Mouse (Mus musculus) frontal cortex, adult (tissue): ENCODE measurements around the gene Asb1.
A peak's percentile ranks its signal among the peaks of the same experiment; 100 is the strongest.

Experiments
- ATAC-seq: cut with Nextera tagmentation; 2 replicates; pipeline ENCODE4 v1.9.2; 2017; ENCODE audit warnings: mild to moderate bottlenecking, moderate library complexity, mixed read lengths; ENCODE audit not compliant: low TSS enrichment

Asb1 gene

DNA sequence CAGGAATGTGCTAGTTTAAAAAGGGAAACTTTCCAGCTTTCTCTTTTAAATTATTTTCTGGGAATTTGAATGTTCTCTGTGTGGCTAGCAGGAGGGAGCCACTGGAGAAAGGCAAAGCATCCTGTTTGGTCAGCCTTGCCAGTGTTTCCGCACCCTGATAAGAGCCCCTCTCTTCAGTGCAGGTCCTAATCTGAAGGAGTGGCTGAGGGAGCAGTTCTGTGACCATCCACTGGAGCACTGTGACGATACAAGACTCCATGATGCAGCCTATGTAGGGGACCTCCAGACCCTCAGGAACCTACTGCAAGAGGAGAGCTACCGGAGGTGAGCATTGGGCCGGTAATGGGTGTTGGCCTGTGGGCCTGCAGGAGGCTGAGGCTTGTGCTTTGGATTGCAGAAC is 3.6 kb downstream of the Asb1 start:
- no peak for ATAC-seq

DNA sequence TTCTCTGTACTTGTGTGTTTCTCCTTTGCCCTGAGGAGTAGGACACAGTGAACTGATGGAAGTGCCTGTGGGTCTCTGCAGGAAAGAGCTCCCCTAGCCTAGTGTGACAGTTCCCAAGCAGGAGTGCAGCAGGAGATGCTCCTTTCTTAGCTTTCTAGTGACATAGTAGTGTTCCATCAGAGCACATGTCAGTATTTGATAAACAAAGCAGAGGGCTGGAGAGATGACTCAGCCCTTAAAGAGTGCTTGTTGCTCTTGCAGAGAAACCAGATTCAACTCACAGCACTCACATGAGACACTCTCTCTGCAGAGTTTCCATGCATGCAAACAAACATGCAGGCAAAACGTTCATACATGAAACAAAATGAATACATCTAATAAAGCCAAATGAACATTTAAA is 4.9 kb downstream of the Asb1 start:
- ATAC-seq, result no peak

DNA sequence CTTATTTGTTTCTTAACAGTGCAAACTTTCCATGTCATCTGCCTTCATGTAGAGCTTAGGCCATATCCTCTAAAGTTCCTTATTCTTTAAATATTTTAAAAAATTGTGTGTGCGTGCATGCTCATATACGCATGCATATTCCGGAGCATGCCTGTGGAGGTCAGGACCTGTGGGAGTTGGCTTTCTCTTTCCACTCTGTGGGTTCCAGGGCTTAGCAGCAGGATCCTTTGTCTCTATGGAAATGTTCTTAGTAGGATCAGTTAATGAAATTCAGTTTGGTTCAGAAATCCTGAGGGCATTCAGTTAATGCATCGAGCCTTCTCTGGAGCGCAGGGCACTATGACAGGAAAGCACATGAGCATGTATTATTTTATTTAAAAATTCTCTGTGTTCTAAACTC is 7.2 kb downstream of the Asb1 start:
- ATAC-seq, result no peak

DNA sequence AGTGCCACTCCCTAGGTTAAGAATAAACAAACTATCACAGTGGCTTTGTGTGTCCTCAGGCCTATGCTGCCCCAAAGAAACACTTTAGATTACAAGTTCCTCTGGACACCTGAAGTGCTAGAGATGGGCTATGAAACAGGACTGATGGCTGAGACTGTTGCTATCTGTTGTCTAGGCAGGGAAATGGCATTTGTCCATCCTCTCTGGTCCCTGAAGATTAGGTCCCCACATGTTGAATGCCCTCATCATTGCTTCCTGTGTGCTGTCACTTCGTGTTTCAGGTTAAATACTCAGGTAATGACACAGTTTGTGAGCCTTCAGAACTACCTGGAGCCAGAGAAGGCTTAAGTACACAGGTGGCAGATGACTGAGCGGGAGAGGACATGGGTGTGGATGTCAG is 8.7 kb downstream of the Asb1 start:
- no peak for ATAC-seq

DNA sequence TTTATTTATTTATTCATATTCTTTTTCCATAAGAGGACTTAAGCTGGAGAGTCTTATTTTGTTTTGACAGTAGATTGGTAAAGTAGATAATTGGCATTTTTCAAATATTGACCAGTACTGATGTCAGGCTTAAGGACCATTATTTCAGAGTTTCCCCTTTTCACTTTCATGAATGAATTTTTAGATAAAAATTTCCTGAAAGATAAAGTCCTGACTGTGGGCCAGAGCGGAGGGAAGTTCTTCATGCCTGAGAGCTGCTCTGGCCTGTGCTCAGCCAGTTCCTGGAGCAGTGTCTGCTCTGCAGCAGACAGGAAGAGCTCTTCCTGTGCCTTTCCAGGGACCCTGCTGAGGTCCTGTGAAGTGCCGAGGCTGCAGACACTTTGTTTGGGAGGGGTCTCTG is 16.8 kb downstream of the Asb1 start:
- no peak for ATAC-seq

DNA sequence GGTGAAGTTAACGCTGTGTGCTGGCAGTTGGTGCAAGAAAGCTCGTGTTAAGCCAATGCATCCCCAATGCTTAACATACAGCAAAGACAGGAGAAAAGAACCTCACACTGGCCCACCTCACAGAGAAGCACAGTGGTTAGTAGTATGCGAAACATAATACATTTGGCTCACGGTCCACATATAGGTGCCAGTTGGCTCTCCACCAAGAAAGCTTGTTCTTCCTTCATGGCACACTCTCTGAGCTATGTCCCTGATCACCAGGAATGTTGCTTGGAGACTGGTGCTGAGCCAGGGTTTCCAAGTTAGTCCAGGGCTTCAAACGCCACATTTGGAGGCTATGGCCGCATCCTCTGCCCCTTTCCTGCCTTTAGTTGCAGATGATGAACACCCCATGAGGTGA is 20.9 kb downstream of the Asb1 start:
- ATAC-seq, result no peak

DNA sequence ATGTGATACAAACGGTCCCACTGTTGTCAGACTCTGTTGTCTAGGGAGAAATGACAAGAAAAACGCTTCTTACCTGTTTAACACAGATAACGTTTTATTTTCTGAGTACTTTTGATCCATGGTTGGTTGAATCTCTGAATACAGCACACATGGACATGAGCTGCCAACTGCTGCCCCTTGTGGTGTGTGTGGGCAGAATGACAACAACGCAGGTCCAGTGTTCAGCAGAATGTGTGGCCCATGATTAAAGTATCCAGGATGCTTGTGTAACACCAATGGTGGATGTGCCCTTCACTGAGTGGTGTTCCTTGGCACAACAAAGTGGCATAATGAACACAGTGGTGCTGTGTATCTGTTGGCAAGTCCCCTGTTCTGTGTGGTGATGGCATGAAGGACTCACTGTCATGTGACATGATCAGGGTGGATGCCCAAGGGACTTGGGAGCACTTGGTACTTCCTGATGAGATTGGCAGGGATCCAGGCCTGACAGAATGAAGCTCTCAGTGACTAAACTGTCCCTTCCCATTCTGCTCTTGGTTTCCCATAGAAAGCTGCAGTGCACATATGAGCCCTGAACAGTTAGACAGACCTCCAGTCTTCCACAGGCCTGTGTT is 22.7 kb downstream of the Asb1 start:
- ATAC-seq, result no peak

DNA sequence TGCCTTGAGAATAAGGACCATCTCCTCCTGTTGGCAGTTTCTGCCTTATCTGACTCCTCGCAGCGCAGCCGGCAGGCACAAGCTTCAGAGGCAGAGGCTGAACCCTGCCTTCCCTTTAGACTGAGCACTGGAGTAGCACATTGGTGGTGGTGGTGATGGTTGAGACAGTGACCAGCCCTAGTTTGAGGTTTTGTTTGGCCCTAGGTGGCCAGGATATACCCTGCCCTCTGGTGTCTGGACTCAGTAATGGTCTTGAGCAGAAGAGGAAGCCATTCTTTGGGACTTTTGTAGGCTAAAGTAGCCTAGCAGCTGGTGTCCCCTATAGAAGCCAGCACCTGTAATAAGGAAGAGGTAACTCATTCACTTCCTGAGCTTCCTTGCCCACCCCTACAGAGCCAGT is 23.7 kb downstream of the Asb1 start:
- ATAC-seq, result no peak; the same call in 1 of the 2 replicates

DNA sequence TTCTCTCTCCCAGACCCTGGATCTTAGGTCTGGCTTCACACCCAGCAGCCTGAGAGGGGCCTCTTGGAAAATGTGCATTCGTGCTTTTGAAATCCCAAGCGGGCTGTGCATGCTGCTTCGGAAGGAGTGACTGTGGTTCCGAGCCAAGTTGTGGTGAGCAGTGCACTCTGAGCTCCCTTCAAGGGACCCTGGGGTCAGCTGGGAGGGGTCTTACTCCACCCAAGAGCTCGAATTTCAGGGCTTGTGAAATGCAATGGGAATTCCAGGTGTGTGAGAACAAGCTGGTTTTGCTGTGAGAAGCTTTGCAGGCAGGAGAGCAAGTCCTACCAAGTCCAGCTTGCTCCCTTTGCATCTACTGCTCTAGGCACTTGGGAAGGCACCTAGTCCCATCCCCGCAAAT is 24.3 kb downstream of the Asb1 start:
- no peak for ATAC-seq

DNA sequence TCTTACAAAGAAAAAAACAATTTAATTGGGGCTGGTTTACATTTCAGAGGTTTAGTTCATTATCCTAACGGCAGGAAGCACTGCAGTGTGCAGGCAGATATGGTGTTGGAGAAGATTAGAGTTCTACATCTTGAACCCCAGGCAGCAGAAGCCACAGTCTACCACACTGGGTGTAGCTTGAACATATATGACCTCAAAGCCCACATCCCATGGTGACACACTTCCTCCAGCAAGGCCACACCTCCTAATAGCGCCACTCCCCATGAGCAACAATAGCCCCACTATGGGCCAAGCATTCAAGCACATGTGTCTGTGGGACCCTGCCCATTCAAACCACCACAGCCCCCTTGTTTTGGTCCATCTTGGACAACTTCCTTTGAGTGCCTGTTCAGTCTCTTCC is 26.9 kb downstream of the Asb1 start:
- no peak for ATAC-seq

DNA sequence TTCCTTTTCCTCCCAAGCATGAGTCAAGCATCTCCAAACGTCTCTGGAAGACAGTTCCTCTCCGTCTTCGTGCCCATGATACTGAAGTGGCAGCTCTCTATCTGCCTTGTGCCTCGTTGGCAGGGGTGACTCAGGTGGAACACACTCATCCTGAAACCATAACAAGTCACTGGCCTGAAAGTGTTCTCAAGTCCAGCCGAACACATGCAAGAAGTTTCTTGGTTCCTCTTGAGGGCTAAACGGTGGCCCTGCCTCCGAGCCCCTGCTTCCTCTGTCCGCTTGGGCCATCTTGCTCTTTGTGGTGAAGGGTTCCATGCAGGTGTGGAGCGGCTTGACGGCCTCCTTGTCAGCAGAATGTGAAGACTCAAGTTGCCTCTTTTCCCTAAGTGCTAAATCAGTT is 32.1 kb downstream of the Asb1 start:
- no peak for ATAC-seq

DNA sequence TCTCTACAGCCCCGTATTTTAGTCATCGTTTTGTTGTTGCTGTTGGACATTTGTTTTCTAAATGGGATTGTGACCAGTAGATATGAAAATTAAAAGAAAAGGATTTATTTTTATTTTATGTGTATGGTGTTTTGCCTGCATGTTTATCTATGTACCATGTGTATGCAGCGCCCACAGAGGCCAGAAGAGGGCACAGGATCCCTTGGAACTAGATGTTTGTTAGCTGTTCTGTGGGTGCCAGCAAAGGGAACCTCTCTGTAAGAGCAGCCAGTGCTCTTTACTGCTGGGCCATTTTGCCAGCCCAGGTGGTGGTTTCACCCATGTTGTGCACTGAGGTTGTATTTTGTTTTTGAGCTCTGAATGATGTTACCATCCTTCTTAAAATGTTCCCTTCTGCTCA is 33.9 kb downstream of the Asb1 start:
- peak; percentile 74 for ATAC-seq

DNA sequence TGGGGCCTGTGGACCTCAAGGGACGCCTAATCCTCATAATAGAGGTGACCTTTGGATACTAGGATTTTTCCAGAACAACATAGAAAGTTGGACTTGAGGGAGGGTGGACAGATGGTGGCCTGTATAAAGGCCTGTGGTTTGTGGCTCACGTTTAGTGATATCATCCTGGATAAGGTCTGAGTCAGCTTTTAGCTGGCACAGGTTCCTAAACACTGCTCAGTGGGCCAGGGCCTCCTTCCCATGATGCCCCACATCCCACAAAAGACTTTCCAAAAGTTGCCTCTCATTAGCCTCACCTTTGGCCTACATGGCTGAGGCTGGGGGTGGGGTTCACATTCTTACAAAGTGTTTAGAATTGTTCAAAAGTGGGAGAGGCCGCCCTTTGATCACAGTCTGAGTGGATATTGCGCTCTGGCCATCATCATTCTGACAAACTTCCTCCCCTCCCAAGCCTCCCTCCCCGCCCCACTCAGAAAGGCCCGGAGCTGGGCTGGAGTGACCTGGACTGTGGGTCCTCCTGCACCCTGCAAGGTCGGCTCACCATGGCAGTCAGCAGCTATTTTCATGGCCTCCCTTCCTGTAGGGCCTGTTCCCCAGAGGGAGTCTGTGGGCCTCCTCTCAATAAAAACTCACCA is 37.7 kb downstream of the Asb1 start:
- ATAC-seq, result no peak

DNA sequence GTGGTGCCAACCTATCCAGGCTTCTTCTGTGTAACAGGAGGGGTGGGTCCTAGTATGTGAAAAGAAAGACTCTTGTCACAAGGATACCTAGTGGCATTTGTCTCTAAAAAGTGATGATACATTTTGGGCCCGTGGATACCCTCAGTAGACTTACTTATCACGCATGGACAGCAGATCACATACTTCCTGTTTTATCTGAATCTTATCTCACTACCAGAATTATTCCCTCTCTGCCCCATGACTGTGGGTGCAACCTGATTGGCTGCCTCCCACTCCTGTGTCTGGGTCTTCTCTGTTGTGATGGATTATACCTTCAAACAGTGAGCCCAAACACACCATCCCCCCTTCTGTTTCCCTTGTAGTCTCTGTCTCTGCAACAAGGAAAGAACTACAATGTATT is 40.2 kb downstream of the Asb1 start:
- ATAC-seq, result no peak

DNA sequence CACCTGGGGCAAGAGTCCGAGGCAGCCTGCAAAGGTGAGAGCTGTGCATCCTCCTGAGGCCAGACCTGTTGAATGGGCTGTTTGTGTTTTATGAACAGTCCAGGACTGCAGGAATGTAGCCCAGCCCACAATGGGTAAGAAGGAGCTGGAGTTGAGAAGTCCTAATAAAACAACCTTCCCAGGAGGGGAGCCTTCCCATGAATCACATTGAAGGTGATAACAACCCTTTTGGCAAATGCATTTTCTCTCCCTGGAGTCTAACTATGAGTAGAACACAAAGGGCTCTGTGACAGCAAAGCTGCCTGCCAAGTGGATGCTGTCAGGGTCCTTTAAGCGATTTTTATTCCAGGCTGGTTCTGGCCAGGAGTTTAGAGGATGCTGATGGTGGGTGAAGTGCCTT is 40.9 kb downstream of the Asb1 start:
- no peak for ATAC-seq

DNA sequence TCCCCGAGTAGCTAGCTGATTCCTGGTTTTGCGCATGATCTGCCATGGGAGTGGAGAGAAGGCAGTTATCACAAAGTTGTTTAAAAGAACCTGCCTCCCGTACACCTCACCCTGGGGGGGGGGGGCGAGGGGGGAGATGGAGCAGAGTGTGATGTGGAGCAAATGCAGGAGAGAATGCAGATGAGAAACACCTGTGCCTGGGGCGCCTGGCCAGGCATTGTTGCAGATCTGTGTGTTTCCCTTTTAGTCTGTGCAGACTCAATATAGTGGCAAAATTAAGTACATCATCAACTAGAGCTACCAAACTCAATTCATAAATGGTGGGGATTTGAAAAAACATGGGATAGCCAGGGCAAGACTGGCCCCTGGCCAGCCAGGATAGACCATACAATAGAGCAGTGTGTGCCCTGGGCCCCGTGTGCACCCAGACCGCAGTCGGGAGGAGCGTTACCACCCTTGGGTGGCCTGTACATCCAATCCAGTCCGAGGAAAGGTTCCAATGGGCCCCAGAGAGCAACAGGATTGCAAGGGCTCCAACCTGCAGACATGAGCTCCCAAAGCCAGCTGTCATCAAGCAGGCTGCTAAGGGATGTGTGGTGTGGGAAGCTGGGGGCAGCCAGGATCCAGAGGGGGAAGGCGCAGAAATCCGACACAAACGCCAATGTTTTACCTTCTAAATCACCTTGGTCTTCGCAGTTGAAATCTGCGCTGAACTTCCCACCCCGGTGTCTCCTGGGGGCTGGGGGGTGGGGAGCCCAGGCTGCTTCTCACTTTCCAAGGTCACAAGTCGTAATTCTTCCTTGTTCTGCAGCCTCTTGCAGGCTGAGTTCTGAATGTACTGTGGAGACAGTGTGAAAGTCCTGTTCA is 44.9 kb downstream of the Asb1 start:
- ATAC-seq, result no peak

DNA sequence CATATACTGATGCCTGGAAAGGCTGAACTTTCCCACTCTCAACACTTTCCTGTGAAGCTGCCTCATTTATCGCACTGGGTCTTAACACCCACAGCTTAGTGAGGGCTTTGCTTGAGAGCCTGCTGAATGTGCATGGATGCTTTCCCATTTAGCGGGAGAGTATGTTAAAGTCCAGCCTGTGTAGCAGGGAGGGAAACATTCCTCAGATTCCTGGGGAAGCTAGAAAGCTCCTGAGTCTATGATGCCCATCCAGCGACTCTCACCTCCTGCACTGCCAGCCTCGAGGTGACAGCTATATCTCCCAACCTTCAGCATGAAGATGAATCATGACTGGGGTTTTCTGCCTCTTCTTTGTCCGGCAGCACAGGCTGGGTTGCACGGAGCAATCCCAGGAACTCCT is 49.4 kb downstream of the Asb1 start:
- ATAC-seq, result no peak

DNA sequence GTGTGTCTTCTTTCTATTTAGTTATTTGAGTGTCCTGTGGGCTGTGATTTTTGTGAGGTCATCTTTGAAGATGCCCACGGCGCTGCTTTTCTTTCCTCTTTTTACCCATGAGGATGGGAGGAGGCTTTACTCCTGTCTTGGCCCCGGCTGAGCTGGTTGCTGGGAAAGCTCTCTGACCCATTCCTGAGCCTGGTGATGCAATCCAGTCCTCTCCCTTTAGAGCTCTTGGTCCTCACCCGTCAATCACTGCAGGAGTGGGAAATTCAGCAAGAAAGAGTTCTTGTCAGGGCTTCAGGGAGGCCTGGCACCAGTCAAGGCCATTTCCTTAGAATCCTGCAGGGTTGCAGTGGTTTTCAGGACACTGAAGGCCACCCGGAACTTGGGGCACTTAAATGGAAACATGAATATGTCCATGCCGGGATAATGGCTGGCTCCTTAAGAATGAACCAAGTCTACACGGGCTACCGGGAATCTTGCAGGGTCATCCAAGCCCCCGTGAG is 55.2 kb downstream of the Asb1 start:
- ATAC-seq, result no peak

DNA sequence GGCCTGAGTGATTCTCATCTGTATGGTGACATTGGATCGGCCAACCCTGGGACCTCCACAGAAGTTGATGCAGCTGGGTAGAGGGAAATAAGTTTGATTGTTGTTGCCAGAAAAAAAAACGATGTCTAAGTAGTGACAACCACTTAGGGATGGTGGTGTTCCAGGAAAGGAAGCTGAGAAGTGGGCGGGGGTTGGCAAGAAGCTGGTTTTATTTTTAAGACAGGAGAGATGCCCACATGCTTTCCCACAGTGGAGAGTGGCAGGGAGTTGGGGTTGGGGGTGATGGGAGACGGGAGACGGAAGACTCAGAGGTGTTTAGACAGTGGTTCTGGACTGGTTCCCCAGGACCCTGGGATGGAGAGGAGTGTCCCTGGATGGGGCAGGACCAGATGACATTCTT is 57.3 kb downstream of the Asb1 start:
- ATAC-seq, result peak; percentile 91

DNA sequence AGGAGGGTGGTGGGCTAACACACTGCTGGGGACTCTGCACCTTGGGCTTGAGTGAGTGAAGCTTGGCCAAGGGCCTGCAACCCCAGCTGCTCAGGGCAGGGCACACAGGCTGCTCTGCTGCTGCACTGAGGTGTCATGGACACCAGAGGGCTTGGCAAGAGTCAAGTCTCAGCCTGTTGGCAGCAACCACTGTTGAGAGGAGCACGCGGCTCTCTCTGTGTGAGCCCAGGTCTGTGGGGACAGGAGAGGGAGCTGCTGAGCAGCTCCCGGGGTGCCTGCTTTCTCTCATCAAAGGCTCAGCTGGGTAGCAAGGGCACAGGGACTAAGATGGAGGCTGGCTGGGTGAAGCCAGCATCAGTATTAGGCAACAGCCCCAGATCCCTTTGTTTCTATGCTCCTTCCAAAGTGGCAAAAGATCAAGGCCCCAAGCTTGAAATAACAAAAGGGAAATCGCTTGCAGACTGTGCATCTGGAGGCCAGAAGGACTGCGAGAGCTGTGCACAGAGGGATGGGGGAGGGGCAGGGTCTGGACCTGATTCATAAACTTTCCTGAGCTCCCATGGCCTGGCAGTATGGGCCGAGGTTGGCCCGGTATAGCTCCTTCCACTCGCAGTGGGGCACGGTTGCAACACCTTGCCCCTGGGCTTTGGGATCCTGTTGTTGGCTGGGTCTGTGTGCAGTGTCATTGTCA is 60.5 kb downstream of the Asb1 start:
- peak; percentile 94 for ATAC-seq

DNA sequence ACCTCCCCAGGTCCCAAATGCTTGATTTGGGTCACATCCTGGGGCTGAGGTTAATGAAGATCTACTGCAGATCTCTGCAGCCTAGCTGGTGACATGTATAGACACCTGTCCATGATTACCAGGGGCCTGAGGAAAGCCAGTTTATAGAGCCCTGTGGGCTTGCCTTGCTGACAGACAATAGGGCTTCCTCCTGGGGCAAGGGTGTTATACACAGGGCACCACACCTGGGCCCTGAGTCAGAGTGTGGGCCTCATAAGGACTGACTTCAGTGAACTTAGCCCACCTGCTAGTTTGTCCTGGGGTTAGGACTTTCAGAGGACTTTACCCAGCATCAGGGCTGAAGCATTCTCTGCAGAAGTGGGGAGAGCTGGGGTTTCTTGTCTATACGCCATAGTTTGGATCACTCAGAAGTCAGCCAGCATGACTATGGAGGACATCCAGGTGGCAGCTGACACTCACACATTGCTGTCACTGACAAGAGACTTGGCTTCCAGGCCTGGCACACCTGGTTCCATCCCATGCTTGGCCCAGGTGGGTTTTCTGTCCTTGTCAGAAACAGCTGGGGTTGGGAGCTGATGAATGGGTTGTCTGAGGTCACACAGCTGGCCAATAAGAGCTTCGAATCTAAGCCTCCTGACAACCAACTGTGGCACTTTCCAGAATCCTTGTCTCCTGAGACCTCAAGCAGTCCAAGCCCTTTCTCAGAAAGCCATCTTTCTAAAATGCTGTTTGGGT is 61.2 kb downstream of the Asb1 start:
- ATAC-seq, result no peak

DNA sequence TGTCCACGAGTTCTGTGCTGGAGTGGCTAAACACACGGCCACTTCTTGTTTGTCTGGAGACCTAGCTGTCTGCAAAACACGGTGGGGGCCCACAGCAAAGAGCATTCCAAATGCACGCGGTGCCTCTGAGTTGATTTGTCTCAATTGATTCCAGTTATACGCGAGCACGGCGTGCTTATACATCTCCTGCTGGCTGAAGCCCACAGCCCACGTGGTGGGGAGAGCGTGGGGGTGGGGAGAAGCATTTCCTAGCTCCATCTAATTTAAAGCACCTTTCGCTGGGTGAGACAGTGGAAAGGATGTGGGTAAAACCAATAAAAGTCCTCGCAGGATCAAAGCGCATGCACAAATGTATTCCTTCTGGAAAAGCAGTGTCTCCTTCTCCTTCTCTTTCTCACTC is 65.3 kb downstream of the Asb1 start:
- no peak for ATAC-seq
